Comparison of ENCODE assay signal across 17 mouse cellular contexts in the genomic region with DNA sequence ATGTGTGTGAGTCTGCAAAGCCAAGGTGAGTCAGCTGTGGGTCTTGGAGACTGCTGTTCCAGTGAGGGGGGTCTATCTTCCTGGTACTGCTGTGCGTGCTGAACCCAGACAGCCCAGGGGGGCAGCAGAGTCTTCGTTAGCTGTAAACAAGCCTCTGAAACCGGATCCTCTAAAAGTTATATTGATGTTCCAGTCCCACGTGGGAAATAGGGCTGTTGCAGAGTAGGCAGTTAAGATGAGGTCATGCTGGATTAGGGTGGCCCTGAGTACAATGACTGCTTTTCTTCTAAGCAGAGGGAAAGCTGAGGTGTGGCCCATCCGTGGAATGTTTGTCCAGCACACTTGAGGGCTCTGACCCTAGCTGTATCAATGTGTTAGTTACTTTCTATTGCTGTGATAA. TPM values are rescaled to one million over a fixed set of nuclear protein-coding genes. Genes with fewer than 3 reads are reported as not detected.
DNase-seq lines count a peak whose midpoint lies in the region; ATAC-seq and TF ChIP-seq lines count a peak whose summit lies in the region.
"Had no signal": no experiment of that assay in that cellular context is flagged by ENCODE, and none has a peak within 500 bp of the region (broad histone marks: within the 10 kb centered on the region; RNA-seq: fewer than 3 reads in every experiment).

No protein-coding gene starts in this region.

- intact Hi-C loops in gastrocnemius, adult 2 months (cut with DNase I): no loop called here
- intact Hi-C loops in gastrocnemius, postnatal 14 days (cut with DNase I; ENCODE audit: low total_unique reads): no loop called here

- no peaks in the 10 kb centered on the region for H3K27me3 ChIP-seq in embryonic facial prominence, embryonic 14.5 days (replicated peaks; ENCODE audit: control insufficient read depth, insufficient read depth, low read length)
- no peaks in the 10 kb centered on the region for H3K27me3 ChIP-seq in limb, embryonic 14.5 days (ENCODE audit: control insufficient read depth, insufficient read depth, low read length)
- H3K27me3 ChIP-seq: forebrain, embryonic 15.5 days; midbrain, embryonic 15.5 days; neural tube, embryonic 15.5 days had no signal

- no peak for TF ChIP-seq CTCF in gastrocnemius, adult 2 months (IDR thresholded peaks at IDR 0.05)

- H3K36me3 ChIP-seq in embryonic facial prominence, embryonic 14.5 days (ENCODE audit: control insufficient read depth, insufficient read depth, low read length): no peaks in the 10 kb centered on the region
- H3K36me3 ChIP-seq in limb, embryonic 14.5 days (ENCODE audit: control insufficient read depth, insufficient read depth, low read length): no peaks in the 10 kb centered on the region
- H3K36me3 ChIP-seq: forebrain, embryonic 15.5 days; midbrain, embryonic 15.5 days; neural tube, embryonic 15.5 days had no signal

- no peak overlapping the region for H3K4me3 ChIP-seq in gastrocnemius, adult 2 months
- H3K4me3 ChIP-seq in embryonic facial prominence, embryonic 14.5 days (ENCODE audit: low read depth, low read length): no peak overlapping the region
- no peak overlapping the region for H3K4me3 ChIP-seq in limb, embryonic 14.5 days (replicated peaks; ENCODE audit: low read length)
- H3K4me3 ChIP-seq: forebrain, embryonic 15.5 days; midbrain, embryonic 15.5 days; neural tube, embryonic 15.5 days had no signal

- no peak overlapping the region for H3K4me2 ChIP-seq in embryonic facial prominence, embryonic 14.5 days (ENCODE audit: low read depth, low read length)
- H3K4me2 ChIP-seq in limb, embryonic 14.5 days (replicated peaks; ENCODE audit: low read depth, low read length, severe bottlenecking): no peak overlapping the region
- H3K4me2 ChIP-seq: forebrain, embryonic 15.5 days; midbrain, embryonic 15.5 days; neural tube, embryonic 15.5 days had no signal

- H3K4me1 ChIP-seq in embryonic facial prominence, embryonic 14.5 days (ENCODE audit: control insufficient read depth, insufficient read depth, low read length): peaks cover 4% of the 10 kb centered on the region; the same call in 1 of the 2 replicates
- H3K4me1 ChIP-seq in limb, embryonic 14.5 days (ENCODE audit: control insufficient read depth, insufficient read depth, low read length): no peaks in the 10 kb centered on the region; the same call in 1 of the 2 replicates
- H3K4me1 ChIP-seq: forebrain, embryonic 15.5 days; midbrain, embryonic 15.5 days; neural tube, embryonic 15.5 days had no signal

- TF ChIP-seq POLR2A in limb, embryonic 14.5 days (IDR thresholded peaks at IDR 0.05; ENCODE audit: borderline replicate concordance, extremely low read depth, insufficient read depth, insufficient read length): no peak

- peak; percentile 44 for ATAC-seq in embryonic facial prominence, embryonic 14.5 days (ENCODE audit: low read depth)
- peak; percentile 53 for ATAC-seq in limb, embryonic 14.5 days (ENCODE audit: low FRiP score, low read depth)
- ATAC-seq in CD4-positive, CD25-positive, alpha-beta regulatory T cell, adult 4 months: no peak
- ATAC-seq: forebrain, embryonic 15.5 days; midbrain, embryonic 15.5 days had no signal

- H3K9ac ChIP-seq in embryonic facial prominence, embryonic 14.5 days (ENCODE audit: low read depth, low read length): no peak overlapping the region
- no peak overlapping the region for H3K9ac ChIP-seq in limb, embryonic 14.5 days (ENCODE audit: low read depth, low read length, severe bottlenecking)
- H3K9ac ChIP-seq: forebrain, embryonic 15.5 days; liver, embryonic 14.5 days; midbrain, embryonic 15.5 days; neural tube, embryonic 15.5 days had no signal

- WGBS in embryonic facial prominence, embryonic 14.5 days: 12% methylated on average over 5 of the region's 5 CpGs
- WGBS in limb, embryonic 14.5 days: 5% methylated on average over 5 of the region's 5 CpGs

- no peaks in the 10 kb centered on the region for H3K9me3 ChIP-seq in embryonic facial prominence, embryonic 14.5 days (ENCODE audit: control insufficient read depth, low read length)
- no peaks in the 10 kb centered on the region for H3K9me3 ChIP-seq in limb, embryonic 14.5 days (ENCODE audit: control insufficient read depth, low read length)
- H3K9me3 ChIP-seq: forebrain, embryonic 15.5 days; midbrain, embryonic 15.5 days; neural tube, embryonic 15.5 days had no signal

- peak; percentile 26 for DNase-seq in gastrocnemius, adult 2 months
- no peak for DNase-seq in gastrocnemius, postnatal 14 days
- peak; percentile 85 for DNase-seq in 3T3-L1 (ENCODE audit: low read depth, low spot score)
- peak; percentile 49 for DNase-seq in embryonic facial prominence, embryonic 14.5 days (ENCODE audit: low spot score)
- peak; percentile 57 for DNase-seq in limb, embryonic 14.5 days (ENCODE audit: low spot score)
- DNase-seq in layer of hippocampus, adult 9-10 months (ENCODE audit: low spot score): no peak
- no peak for DNase-seq in cerebellum, postnatal 25 days
- DNase-seq: B cell, adult 2 months; heart, postnatal 4 days; kidney, adult 8-10 months; right cerebral cortex, postnatal 14 days had no signal

- 0 out of 2 replicates have a peak overlapping the region, but pooled peaks have one; percentile 2 for H3K27ac ChIP-seq in gastrocnemius, adult 2 months
- no peak overlapping the region for H3K27ac ChIP-seq in embryonic facial prominence, embryonic 14.5 days (replicated peaks; ENCODE audit: low read depth, low read length)
- no peak overlapping the region for H3K27ac ChIP-seq in limb, embryonic 14.5 days (replicated peaks; ENCODE audit: low read depth, low read length)
- H3K27ac ChIP-seq: forebrain, embryonic 15.5 days; liver, embryonic 14.5 days; midbrain, embryonic 15.5 days; neural tube, embryonic 15.5 days had no signal

RNA-seq across cellular contexts. Expression of a gene that starts 27.2 kb away (rescaled TPM):
- total RNA-seq in gastrocnemius, adult 2 months (2021): 10 to 100 TPM; 76.9 to 78.9 TPM
- total RNA-seq in gastrocnemius, postnatal 14 days (2021): 10 to 100 TPM; 57.4 to 64.5 TPM
- 131 and 133 TPM in 2 replicates for polyA plus RNA-seq in embryonic facial prominence, embryonic 14.5 days (2014; fragmentation: Nextera tagmentation; extraction: Ambion mirVana)
- polyA plus RNA-seq in limb, embryonic 14.5 days (2012; rRNA removed): 76.0 and 96.9 TPM in 2 replicates
- polyA plus RNA-seq in limb, embryonic 14.5 days (2014; fragmentation: Nextera tagmentation; extraction: Ambion mirVana): 123 and 129 TPM in 2 replicates
- 100 to 1,000 TPM; 103 to 108 TPM for polyA plus RNA-seq in CD4-positive, CD25-positive, alpha-beta regulatory T cell, adult 4 months (2017; shearing (Covaris generic))

RNA-seq across cellular contexts. Expression of a gene that starts 27.5 kb away (rescaled TPM):
- total RNA-seq in gastrocnemius, adult 2 months (2021): not detected
- total RNA-seq in gastrocnemius, postnatal 14 days (2021): not detected
- polyA plus RNA-seq in embryonic facial prominence, embryonic 14.5 days (2014; fragmentation: Nextera tagmentation; extraction: Ambion mirVana): 0.81 TPM in 1 of 2 replicates, not detected in the other
- polyA plus RNA-seq in limb, embryonic 14.5 days (2012; rRNA removed): 0.94 and 2.3 TPM in 2 replicates
- not detected in 2 replicates for polyA plus RNA-seq in limb, embryonic 14.5 days (2014; fragmentation: Nextera tagmentation; extraction: Ambion mirVana)
- 1 to 10 TPM in 1 of 2 experiments, not detected in 1; 1.7 TPM for polyA plus RNA-seq in CD4-positive, CD25-positive, alpha-beta regulatory T cell, adult 4 months (2017; shearing (Covaris generic))
- total RNA-seq: heart, postnatal 4 days; layer of hippocampus, postnatal 25 days had no signal
- polyA plus RNA-seq: forebrain, embryonic 15.5 days; midbrain, embryonic 15.5 days; neural tube, embryonic 15.5 days had no signal

Comparison
In these comparisons a context has a peak if more than half of its experiments do, and no peak if none do; other contexts are left out.
1. DNase-seq: peak in gastrocnemius, adult 2 months (single experiment), 3T3-L1 (single experiment), embryonic facial prominence, embryonic 14.5 days (single experiment) and limb, embryonic 14.5 days (single experiment); none in gastrocnemius, postnatal 14 days (single experiment), layer of hippocampus, adult 9-10 months (single experiment) and cerebellum, postnatal 25 days (0 of 2).